Mouse (Mus musculus): Measurements from ENCODE around the gene Slc22a12.
A peak's percentile ranks its signal among the peaks of the same experiment; 100 is the strongest.

The Slc22a12 gene

GRCm38 (mm10) chr19:6542367-6543034, at the start of gene Slc22a12:
Slc22a12 (minus strand) TSS chr19:6543032.
- DNase-seq (ENCODE audit: low spot score in 2 of 2) = no peak

GRCm38 (mm10) chr19:6572001-6572400, 29.2 kb upstream of the Slc22a12 start:
- no peak for DNase-seq (ENCODE audit: low spot score in 2 of 2)

DNA sequence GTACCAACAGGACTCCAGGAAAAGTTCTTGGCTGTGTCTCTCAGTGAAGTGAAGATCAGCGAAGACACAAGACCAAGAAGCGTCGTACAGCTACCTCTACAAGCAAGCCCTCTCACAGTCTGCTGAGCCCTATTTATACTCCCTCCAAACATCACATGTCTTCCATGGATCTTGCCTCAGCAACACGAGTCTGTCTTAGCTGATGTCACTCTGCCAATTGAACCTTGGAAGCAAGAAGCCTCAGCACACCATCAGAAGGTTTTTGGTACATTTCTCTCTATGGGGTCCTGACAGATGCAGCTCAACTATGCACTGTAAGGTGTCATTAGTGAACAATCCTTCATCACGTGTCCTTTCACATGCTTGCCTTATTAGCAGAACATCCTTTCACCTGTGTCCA, 28.6 kb upstream of the Slc22a12 start:
- no peak for DNase-seq (ENCODE audit: low spot score in 2 of 2)

- no peak for DNase-seq (ENCODE audit: low spot score in 2 of 2)
Observed at GRCm38 (mm10) chr19:6569561-6569960, 26.7 kb upstream of the Slc22a12 start.

- no peak for DNase-seq (ENCODE audit: low spot score in 2 of 2)
Observed at GRCm38 (mm10) chr19:6569021-6569420, 26.2 kb upstream of the Slc22a12 start.

DNA sequence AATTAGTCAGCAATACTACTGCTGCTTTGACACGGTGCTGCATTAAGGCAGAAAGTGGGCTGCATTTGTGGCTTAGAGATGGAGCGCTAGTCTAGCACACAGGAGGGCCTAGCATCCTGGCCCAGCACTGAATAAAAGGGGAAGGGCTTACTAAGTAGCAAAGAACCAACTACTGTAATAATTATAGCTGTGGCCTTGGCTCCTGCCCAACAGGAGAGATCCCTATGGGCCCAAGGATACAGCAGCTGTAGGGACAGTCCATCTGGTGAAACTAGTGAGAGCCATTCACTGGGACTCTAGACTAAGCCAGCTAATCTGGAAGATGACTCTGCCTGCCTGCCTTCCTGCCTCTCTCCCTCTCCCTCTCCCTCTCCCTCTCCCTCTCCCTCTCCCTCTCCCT, 23.6 kb upstream of the Slc22a12 start:
- no peak for DNase-seq (ENCODE audit: low spot score in 2 of 2)

- no peak for DNase-seq (ENCODE audit: low spot score in 2 of 2)
Observed at GRCm38 (mm10) chr19:6565136-6565535, 22.3 kb upstream of the Slc22a12 start.

- no peak for DNase-seq (ENCODE audit: low spot score in 2 of 2)
Observed at GRCm38 (mm10) chr19:6560246-6560815, 17.5 kb upstream of the Slc22a12 start.

DNA sequence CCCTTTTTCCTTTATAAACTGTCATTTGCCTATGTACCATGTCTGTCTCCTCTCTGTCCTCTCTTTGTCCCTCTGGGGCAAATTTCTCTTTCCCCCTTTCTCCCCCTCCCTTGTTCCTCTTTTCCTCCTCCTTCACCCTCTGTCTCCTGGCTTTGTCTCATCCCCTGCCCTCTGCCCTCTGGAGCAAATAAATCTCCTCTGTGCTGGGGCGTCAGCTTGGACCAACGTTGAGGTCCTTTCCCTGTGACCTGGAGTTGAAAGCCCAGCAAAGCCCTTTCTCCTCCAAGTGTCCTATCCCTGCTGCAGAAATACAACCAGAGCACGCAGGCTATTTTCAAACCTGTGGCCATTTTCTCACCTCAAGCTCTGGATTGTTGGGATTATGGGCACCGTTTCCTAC, 16.7 kb upstream of the Slc22a12 start:
- no peak for DNase-seq (ENCODE audit: low spot score in 2 of 2)

DNA sequence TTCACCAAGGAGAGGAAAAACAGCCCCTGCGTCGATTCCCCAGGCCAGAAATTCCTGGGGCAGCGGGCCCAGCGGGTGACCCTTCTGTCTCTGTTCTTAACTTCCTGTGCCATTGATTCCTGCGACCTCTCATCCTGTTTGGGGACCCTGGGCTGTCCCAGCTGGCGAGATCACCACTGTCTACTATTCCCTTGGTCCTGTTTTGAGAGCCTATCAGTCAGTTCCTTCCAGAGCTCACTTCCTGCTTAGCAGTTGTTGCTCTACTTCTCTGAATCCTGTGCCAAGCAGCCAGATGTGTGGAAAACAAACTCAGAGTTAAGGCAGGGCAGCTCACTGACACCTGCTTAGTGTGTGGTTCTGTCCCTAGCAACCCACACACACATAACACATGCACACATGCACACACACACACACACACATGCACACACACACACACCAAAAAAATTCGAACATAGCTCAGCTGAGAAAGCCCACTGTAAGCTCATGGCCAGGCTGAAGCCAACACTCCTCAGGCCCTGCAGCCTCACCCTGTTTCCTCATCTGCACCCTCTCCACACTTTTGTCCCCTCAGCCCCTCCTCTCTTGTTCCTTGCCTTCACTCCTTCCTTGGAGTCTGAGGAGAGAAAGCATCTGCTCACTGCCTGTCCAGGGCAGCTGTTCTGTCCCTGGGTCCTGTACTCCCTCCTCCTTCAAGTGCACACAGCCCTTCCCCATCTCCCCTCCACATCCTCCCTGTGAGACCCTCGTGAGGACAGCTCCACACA, 11.2 kb upstream of the Slc22a12 start:
- DNase-seq (ENCODE audit: low spot score in 2 of 2) = no peak

- no peak for DNase-seq (ENCODE audit: low spot score in 2 of 2)
Observed at GRCm38 (mm10) chr19:6553174-6553573, 10.3 kb upstream of the Slc22a12 start.

- DNase-seq (ENCODE audit: low spot score in 2 of 2) = peak; percentile 30 to 46
Observed at GRCm38 (mm10) chr19:6552302-6553028, 9.6 kb upstream of the Slc22a12 start.

DNA sequence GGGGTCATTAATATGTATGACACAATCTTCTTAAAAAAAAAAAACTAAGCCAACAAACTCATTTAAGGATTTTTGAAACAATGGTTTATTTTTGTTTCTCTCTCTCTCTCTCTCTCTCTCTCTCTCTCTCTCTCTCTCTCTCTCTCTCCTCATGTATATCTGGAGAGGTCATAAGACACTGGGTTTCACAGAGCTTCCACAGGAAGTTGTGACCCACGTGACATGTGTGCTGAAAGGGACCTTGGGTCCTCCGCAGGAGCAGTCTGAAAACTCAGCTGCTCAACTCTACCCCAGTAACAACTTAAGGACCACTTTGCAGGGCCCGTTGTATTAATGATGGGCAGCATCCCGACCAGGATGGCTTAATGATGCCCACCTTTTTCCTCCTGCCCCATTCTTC, 8.4 kb upstream of the Slc22a12 start:
- DNase-seq (ENCODE audit: low spot score in 2 of 2) = no peak

- DNase-seq (ENCODE audit: low spot score in 2 of 2) = no peak
Observed at GRCm38 (mm10) chr19:6549566-6549965, 6.7 kb upstream of the Slc22a12 start.

DNA sequence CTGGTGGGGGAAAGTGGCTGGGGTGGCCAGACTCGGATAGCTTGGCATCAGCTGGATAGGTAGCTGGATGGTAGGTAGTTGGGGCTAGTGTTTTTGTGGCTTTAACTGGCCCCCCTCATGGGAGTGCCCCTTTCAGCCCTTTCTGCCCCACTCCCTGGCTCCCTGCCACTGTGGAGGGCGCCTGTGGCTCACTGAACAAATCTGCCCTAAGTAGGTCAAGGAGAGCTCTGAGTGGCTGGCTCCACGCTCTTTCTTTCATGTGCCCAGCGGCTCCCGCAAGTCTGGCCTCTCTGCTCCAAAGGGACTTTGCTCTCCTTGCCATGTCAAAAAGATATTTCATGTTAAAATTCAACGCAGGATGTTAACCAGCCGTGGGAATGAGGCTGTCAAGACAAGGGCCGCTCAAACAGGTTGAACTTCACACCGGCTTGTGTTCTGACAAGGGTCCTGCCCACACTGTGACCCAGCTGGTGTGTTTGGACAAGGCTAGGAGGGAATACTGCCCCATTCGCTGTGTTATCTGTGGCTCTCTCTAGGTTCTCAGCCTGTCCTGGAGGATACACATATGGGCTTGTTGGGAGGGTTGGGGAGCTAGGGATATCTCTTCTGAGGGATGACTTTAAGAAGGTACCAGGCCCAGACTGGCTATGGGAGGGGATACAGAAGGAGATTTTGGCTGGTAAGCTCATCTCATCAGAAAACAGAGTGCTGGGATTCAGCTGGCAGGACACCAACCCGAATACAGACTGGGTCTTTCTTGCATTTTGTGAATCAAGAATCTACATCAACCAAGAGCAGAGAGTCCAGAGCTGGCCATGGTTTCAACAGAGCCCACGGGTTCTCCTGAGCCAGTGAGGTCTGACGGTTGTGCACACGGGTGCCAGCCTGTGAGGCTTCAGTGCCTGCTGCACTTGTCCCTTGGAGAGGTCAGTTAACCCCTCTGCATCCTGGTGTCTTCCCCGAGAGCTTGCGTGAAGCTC, 5.9 kb upstream of the Slc22a12 start:
- no peak for DNase-seq (ENCODE audit: low spot score in 2 of 2)

GRCm38 (mm10) chr19:6547801-6548200, 5.0 kb upstream of the Slc22a12 start:
- no peak for DNase-seq (ENCODE audit: low spot score in 2 of 2)

GRCm38 (mm10) chr19:6546096-6546495, 3.3 kb upstream of the Slc22a12 start:
- no peak for DNase-seq (ENCODE audit: low spot score in 2 of 2)

DNA sequence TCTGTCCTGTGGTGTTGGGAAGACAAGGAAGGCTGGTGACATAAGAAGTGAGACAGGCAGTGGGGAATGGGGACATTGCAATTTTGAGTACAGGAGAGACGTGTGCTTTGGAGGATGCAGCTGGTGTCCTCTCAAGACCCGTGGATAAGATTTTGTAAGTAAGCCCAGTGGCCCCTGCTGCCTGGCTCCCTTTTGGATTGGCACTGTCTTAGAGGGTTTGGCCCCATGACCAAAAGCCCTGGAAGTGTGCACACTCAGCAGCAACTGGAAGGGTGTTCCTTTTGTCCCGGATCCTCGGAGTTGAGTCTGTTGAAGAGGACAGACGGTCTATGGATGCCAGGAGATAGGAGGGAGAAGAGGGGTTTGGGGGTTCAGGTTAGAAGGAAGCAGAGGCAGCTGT, 2.6 kb upstream of the Slc22a12 start:
- DNase-seq (ENCODE audit: low spot score in 2 of 2) = no peak

- DNase-seq (ENCODE audit: low spot score in 2 of 2) = no peak
Observed at GRCm38 (mm10) chr19:6544712-6545111, 1.9 kb upstream of the Slc22a12 start.

- DNase-seq (ENCODE audit: low spot score in 2 of 2) = no peak
Observed at GRCm38 (mm10) chr19:6543518-6543917, 686 bp upstream of the Slc22a12 start.

GRCm38 (mm10) chr19:6543035-6543383, 177 bp upstream of the Slc22a12 start:
- DNase-seq (ENCODE audit: low spot score in 2 of 2) = no peak
